Mouse (Mus musculus): ENCODE data around the gene Cdh1. TPM values are rescaled to one million over a fixed set of nuclear protein-coding genes. Genes with fewer than 3 reads are reported as not detected.

Cdh1 gene
- polyA plus RNA-seq, 1 experiment from 2014 or later: 3.6 TPM

DNA sequence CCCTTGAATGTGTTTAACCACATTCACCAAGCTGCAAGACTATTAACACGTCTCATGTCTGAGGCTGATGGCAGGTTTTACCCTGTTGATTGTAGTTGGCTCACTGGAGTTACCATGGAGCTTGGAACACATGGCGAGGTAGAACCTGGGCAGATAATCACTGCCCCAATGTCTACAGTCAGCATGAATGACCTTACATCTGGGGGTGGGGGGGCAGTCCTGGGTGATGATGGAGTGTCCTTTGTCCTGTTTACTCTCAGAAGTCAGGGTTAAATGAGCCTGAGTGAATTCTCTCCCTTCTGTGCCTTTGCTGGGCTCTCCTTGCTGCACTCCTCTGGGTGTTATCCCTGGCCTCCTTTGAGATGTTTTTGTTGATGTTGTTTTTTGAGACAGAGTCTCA lies 39.0 kb downstream of the Cdh1 start:
- Histone ChIP-seq H3K9me3 (replicated peaks) (no peaks in the 10 kb centered on the region), H3K9ac (no peak overlapping the region), H3K36me3 (no peaks in the 10 kb centered on the region), H3K27ac (no peak overlapping the region), H3K4me2 (no peak overlapping the region), H3K27me3 (no peaks in the 10 kb centered on the region), H3K4me1 (replicated peaks) (no peaks in the 10 kb centered on the region; the same call in 1 of the 2 replicates), H3K4me3 (no peak overlapping the region)
- WGBS: 67% methylated on average over 2 of the region's 2 CpGs
- ATAC-seq (replicated peaks; ENCODE audit: insufficient number of reproducible peaks, insufficient read depth, low FRiP score, low read depth): no peak

DNA sequence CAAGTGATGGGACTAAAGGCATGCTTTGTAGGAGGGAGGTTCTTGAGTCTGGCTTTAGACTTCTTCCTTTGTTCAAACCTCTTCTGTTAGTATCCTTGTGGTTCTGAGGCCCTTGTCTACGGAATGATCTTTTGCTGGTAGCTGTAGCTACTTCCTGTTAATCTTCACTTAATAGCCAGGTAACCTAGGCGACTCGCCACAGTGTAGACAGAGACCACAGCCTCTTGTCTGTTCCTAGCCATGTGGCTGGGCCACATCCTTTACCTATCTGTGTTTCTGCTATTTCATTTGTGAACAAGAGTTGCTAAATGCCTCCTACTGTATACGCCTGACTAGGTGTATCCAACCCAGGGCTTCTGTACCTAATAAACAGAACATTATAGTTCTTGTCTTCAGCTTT lies 39.9 kb downstream of the Cdh1 start:
- no peaks in the 10 kb centered on the region; the same call in 1 of the 2 replicates for H3K4me1 ChIP-seq (replicated peaks)
- ATAC-seq (replicated peaks; ENCODE audit: insufficient number of reproducible peaks, insufficient read depth, low FRiP score, low read depth): no peak
- no peak overlapping the region for H3K4me3 ChIP-seq
- H3K9ac ChIP-seq: no peak overlapping the region
- no peaks in the 10 kb centered on the region for H3K36me3 ChIP-seq
- H3K27ac ChIP-seq: no peak overlapping the region
- no peaks in the 10 kb centered on the region for H3K9me3 ChIP-seq (replicated peaks)
- no peak overlapping the region for H3K4me2 ChIP-seq
- WGBS: 79% methylated on average over 4 of the region's 4 CpGs
- no peaks in the 10 kb centered on the region for H3K27me3 ChIP-seq

DNA sequence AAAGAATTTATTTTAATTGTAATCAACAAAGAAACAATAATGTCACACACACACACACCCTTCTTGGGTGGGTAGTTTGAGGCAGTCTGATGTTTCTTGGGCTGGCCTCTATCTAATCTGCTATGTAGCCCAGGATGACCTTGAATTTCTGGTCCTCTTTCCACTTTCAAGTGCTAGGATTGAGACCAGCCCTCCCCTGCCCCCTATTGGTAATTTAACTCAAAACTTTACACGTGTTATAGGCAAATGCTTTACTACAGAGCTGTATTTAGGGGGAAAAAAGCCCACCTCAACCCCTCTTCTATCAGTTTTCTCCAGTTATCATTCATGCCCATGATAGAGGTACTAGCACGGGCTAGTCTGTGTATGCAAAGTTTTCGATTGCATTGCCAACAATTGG lies 41.8 kb downstream of the Cdh1 start:
- no peak overlapping the region for H3K4me2 ChIP-seq
- H3K9ac ChIP-seq: no peak overlapping the region
- WGBS: 74% methylated on average over 3 of the region's 3 CpGs
- no peaks in the 10 kb centered on the region; the same call in 1 of the 2 replicates for H3K4me1 ChIP-seq (replicated peaks)
- H3K9me3 ChIP-seq (replicated peaks): no peaks in the 10 kb centered on the region
- no peak overlapping the region for H3K27ac ChIP-seq
- H3K4me3 ChIP-seq: no peak overlapping the region
- no peaks in the 10 kb centered on the region for H3K36me3 ChIP-seq
- no peaks in the 10 kb centered on the region for H3K27me3 ChIP-seq
- ATAC-seq (replicated peaks; ENCODE audit: insufficient number of reproducible peaks, insufficient read depth, low FRiP score, low read depth): no peak

DNA sequence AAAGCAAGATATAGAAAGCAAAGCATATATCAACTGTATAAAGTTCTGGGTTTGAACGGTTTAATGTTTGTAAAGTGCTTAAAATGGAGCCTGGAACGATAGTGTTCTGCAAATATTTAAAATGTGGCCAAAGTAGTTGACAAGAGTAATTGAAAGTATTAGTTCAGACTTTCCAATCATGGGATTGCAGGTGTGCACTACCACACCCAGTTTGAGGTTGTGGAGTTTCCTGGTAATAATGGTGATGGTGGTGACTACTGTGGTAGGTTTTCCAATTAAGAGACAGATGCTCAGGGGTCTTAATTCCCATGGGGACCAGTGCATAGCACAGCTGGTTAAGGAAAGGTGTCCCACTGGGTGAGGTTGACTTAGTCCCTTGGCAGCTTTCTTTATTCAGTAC lies 43.0 kb downstream of the Cdh1 start:
- Histone ChIP-seq H3K4me3 (no peak overlapping the region), H3K27me3 (no peaks in the 10 kb centered on the region), H3K9me3 (replicated peaks) (no peaks in the 10 kb centered on the region), H3K9ac (no peak overlapping the region), H3K4me2 (no peak overlapping the region), H3K4me1 (replicated peaks) (no peaks in the 10 kb centered on the region; the same call in 1 of the 2 replicates), H3K27ac (no peak overlapping the region), H3K36me3 (no peaks in the 10 kb centered on the region)
- 82% methylated on average over 2 of the region's 2 CpGs for WGBS
- no peak for ATAC-seq (replicated peaks; ENCODE audit: insufficient number of reproducible peaks, insufficient read depth, low FRiP score, low read depth)

DNA sequence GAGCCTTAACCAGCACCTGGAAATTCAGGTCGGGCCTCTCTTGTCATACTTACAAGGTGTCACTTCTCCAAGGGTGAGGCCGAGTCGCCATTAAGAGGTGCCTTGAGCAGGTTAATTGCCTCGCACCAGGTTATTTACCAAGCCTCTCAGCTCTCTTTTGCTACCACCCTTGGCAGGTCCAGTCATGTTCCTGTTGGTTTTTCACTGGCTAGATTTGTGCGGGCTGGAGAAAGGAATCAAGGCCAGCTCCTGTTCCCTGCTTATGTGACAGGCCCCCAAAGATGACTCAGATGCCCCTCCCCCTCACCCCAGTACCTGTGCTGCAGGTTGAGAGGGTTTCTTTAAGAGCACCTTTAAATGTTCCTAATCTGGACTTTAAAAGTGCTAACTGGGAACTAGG lies 43.6 kb downstream of the Cdh1 start:
- Histone ChIP-seq H3K4me1 (replicated peaks) (no peaks in the 10 kb centered on the region; the same call in 1 of the 2 replicates), H3K9me3 (replicated peaks) (no peaks in the 10 kb centered on the region), H3K36me3 (no peaks in the 10 kb centered on the region), H3K9ac (no peak overlapping the region), H3K4me3 (no peak overlapping the region), H3K27ac (no peak overlapping the region), H3K27me3 (no peaks in the 10 kb centered on the region), H3K4me2 (no peak overlapping the region)
- 72% methylated on average over 5 of the region's 5 CpGs for WGBS
- ATAC-seq (replicated peaks; ENCODE audit: insufficient number of reproducible peaks, insufficient read depth, low FRiP score, low read depth): no peak; the same call in 1 of the 2 replicates

DNA sequence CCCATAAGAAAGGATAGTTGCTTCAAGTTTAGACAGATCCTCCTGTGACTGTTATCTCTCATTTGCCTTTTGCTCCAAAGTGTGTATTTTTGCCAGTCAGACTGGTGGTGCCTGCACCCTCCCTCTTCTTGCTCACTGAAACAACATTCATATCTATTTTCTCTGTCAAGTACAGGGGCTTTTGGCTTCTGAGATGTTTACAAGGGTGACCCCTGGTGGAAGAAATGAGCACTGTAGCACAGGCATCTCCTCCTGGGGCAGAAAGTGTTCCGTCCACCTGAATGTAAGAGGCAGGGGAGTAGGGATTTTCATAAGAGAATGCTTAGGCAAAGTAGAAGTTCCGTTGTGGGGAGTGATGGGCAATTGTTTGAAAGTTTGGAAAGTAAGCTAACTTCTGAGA lies 44.2 kb downstream of the Cdh1 start:
- Histone ChIP-seq H3K4me2 (no peak overlapping the region), H3K4me3 (no peak overlapping the region), H3K27ac (no peak overlapping the region), H3K4me1 (replicated peaks) (no peaks in the 10 kb centered on the region; the same call in 1 of the 2 replicates), H3K9ac (no peak overlapping the region), H3K27me3 (no peaks in the 10 kb centered on the region), H3K36me3 (no peaks in the 10 kb centered on the region), H3K9me3 (replicated peaks) (no peaks in the 10 kb centered on the region)
- ATAC-seq (replicated peaks; ENCODE audit: insufficient number of reproducible peaks, insufficient read depth, low FRiP score, low read depth): no peak
- WGBS: 33% methylated on average over 2 of the region's 2 CpGs

DNA sequence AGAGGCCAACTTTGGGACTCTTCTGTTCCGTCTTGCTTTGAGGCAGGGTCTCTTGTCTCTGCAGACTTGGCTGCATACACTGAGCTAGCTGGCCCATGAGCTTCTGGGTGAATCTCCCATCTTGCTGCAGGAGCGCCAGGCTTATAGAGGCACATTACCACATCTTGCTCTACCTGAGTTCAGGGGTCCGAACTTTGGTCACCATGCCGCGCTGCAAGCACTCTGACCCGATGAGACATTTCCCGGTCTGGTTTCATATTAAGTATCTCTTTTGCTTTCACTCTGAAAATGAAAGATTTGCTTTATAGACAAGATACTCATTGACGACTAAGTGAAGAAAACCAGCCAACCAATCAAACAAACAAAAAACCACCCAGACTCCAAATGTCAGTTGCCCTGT lies 45.3 kb downstream of the Cdh1 start:
- H3K27me3 ChIP-seq: no peaks in the 10 kb centered on the region
- H3K9me3 ChIP-seq (replicated peaks): no peaks in the 10 kb centered on the region
- no peaks in the 10 kb centered on the region; the same call in 1 of the 2 replicates for H3K4me1 ChIP-seq (replicated peaks)
- no peaks in the 10 kb centered on the region for H3K36me3 ChIP-seq
- H3K4me3 ChIP-seq: no peak overlapping the region
- no peak overlapping the region for H3K4me2 ChIP-seq
- H3K27ac ChIP-seq: no peak overlapping the region
- 86% methylated on average over 8 of the region's 8 CpGs for WGBS
- ATAC-seq (replicated peaks; ENCODE audit: insufficient number of reproducible peaks, insufficient read depth, low FRiP score, low read depth): no peak
- H3K9ac ChIP-seq: no peak overlapping the region

DNA sequence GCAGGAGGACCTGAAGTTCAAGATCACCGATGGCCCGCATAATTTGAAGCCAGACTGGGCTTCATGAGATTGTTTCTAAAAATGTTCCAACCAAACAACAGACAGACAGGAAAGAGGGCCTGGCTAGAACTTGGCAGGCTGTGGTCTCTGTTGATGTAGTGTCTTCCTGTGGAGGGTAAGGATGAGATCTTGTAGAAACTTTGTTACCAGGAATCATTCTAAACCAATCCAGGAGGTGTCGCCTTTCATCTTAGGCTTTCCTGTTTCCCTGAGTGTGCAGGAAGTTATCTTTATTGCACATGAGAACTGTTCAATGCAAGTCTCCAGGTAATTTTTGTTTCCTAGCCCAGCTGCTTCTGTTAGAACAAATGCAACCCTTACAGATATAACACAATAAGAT lies 48.8 kb downstream of the Cdh1 start:
- ATAC-seq (replicated peaks; ENCODE audit: insufficient number of reproducible peaks, insufficient read depth, low FRiP score, low read depth): no peak
- no peak overlapping the region for H3K9ac ChIP-seq
- H3K4me1 ChIP-seq (replicated peaks): no peaks in the 10 kb centered on the region; the same call in 1 of the 2 replicates
- no peak overlapping the region for H3K27ac ChIP-seq
- H3K36me3 ChIP-seq: no peaks in the 10 kb centered on the region
- no peak overlapping the region for H3K4me3 ChIP-seq
- H3K4me2 ChIP-seq: no peak overlapping the region
- H3K27me3 ChIP-seq: no peaks in the 10 kb centered on the region
- H3K9me3 ChIP-seq (replicated peaks): no peaks in the 10 kb centered on the region
- 61% methylated on average over 3 of the region's 3 CpGs for WGBS

DNA sequence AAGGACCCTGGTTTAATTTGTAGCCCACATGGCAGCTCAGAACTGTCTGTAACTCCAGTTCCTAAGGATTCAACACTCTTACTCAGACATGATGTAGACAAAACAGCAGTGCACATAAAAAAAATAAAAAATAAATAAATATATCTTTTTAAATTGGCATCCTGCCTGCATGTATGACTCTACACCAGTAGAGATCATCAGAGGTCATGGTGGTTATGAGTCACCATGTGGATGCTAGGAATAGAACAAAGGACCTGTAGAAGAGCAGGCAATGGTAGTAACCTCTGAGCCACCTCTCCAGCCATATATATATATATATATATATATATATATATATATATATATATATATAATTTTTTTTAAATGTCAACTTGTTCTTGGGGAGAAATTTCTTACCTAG lies 52.9 kb downstream of the Cdh1 start:
- Histone ChIP-seq H3K27ac (no peak overlapping the region), H3K4me1 (replicated peaks) (no peaks in the 10 kb centered on the region), H3K36me3 (no peaks in the 10 kb centered on the region), H3K4me3 (no peak overlapping the region), H3K4me2 (no peak overlapping the region), H3K27me3 (no peaks in the 10 kb centered on the region), H3K9me3 (replicated peaks) (no peaks in the 10 kb centered on the region), H3K9ac (no peak overlapping the region)
- no peak for ATAC-seq (replicated peaks; ENCODE audit: insufficient number of reproducible peaks, insufficient read depth, low FRiP score, low read depth)

DNA sequence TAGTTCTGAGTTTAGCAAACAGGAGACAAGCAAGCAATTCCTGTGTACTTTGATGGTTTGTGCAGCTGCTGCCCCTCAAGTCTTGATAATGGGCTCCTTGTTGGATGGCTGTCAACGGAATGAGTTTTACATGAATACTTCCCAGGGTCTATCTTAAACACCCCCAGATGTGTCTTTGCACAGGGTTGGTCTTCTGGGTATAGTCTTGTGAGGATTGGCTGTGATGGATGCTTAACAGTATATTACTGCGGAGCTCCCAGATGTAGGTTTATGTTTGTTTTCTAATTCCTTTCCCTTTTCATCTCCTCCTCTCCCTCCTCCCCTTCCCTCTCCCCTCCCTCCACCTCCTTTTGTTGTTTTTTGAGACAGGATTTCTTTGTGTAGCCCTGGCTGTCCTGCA lies 69.6 kb downstream of the Cdh1 start:
- 55% methylated on average over 2 of the region's 2 CpGs for WGBS
- no peaks in the 10 kb centered on the region for H3K36me3 ChIP-seq
- no peaks in the 10 kb centered on the region for H3K4me1 ChIP-seq (replicated peaks)
- ATAC-seq (replicated peaks; ENCODE audit: insufficient number of reproducible peaks, insufficient read depth, low FRiP score, low read depth): no peak
- no peaks in the 10 kb centered on the region for H3K27me3 ChIP-seq
- no peak overlapping the region for H3K27ac ChIP-seq
- no peak overlapping the region for H3K4me3 ChIP-seq
- H3K9me3 ChIP-seq (replicated peaks): no peaks in the 10 kb centered on the region
- no peak overlapping the region for H3K9ac ChIP-seq
- no peak overlapping the region for H3K4me2 ChIP-seq

DNA sequence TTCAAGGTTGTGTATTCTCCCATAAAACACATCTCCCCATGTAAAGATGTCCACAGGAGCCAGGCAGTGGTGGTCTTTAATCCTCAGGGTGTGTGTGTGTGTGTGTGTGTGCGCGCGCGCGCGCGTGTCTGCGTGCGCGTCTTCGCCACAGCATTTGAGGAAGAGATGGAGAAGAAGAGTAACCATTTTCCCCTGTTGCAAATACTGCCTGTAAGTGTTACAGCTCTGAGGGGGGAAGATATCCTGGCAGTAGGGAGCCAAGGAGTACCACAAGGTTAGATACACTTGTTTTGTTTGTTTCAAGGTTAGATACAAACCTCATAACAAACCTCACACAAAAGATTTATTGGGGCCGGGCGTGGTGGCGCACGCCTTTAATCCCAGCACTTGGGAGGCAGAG lies 71.2 kb downstream of the Cdh1 start:
- Histone ChIP-seq H3K9ac (no peak overlapping the region), H3K4me1 (replicated peaks) (no peaks in the 10 kb centered on the region), H3K9me3 (replicated peaks) (no peaks in the 10 kb centered on the region), H3K27me3 (no peaks in the 10 kb centered on the region), H3K4me2 (no peak overlapping the region), H3K4me3 (no peak overlapping the region), H3K27ac (no peak overlapping the region), H3K36me3 (no peaks in the 10 kb centered on the region)
- ATAC-seq (replicated peaks; ENCODE audit: insufficient number of reproducible peaks, insufficient read depth, low FRiP score, low read depth): no peak
- 98% methylated on average over 15 of the region's 15 CpGs for WGBS

DNA sequence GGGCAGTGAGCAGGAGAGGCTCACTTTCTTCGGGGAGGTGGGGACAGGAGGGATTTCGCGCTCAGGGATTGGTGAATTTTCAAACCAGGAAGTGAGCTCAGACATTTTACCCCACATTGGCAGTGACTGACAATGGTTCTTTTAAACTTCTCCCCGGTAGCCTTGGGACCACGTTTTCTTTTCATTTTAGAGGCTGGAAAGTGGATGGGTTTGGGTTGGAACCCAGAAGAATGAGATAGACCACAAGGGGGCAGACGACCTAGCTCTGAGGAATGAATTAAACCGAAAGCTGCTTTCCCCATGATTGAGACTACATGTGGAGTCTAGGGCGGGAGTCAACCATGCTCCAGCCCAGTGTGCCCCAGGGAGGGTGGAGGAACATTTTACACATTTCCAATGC lies 71.7 kb downstream of the Cdh1 start:
- Histone ChIP-seq H3K4me2 (no peak overlapping the region), H3K27me3 (no peaks in the 10 kb centered on the region), H3K27ac (no peak overlapping the region), H3K4me3 (no peak overlapping the region), H3K9me3 (replicated peaks) (no peaks in the 10 kb centered on the region), H3K9ac (no peak overlapping the region), H3K36me3 (no peaks in the 10 kb centered on the region), H3K4me1 (replicated peaks) (no peaks in the 10 kb centered on the region)
- 79% methylated on average over 8 of the region's 8 CpGs for WGBS
- no peak for ATAC-seq (replicated peaks; ENCODE audit: insufficient number of reproducible peaks, insufficient read depth, low FRiP score, low read depth)
